Mouse (Mus musculus) testis, postnatal 14 days (tissue): ENCODE data around the gene Tmem167b.
"Not testable (repeated sequence)": the region's sequence is repeated elsewhere in the genome, so short reads cannot be mapped to it uniquely, and the experiment has no call there.

Experiments
- DNase-seq: peaks from one replicate; pipeline ENCODE4 v3.0.0; 2021; ENCODE audit warnings: low spot score

Tmem167b gene

GRCm38 (mm10) chr3:108562133-108562730 is at the start of gene Tmem167b:
Gene Tmem167b (minus strand): TSS chr3:108562466.
- DNase-seq = peak; percentile 98

GRCm38 (mm10) chr3:108608906-108609305 is 46.6 kb upstream of the Tmem167b start:
- DNase-seq = no peak

- no peak for DNase-seq
Measured at GRCm38 (mm10) chr3:108591530-108592522, 29.6 kb upstream of the Tmem167b start.

GRCm38 (mm10) chr3:108590786-108591529 is 28.7 kb upstream of the Tmem167b start, which contains the start of gene Wdr47:
Gene Wdr47 (plus strand): TSS chr3:108591279.
- peak; percentile 97 for DNase-seq

- no peak for DNase-seq
Measured at GRCm38 (mm10) chr3:108588446-108588845, 26.2 kb upstream of the Tmem167b start.

GRCm38 (mm10) chr3:108584580-108584979 is 22.3 kb upstream of the Tmem167b start:
- no peak for DNase-seq

GRCm38 (mm10) chr3:108574018-108574417 is 11.8 kb upstream of the Tmem167b start:
- DNase-seq = no peak

- no peak for DNase-seq
Measured at GRCm38 (mm10) chr3:108572309-108573010, 10.2 kb upstream of the Tmem167b start.

- DNase-seq = peak; percentile 94
Measured at GRCm38 (mm10) chr3:108571443-108572294, 9.4 kb upstream of the Tmem167b start, which contains the start of gene Taf13. Gene Taf13 (plus strand): TSS chr3:108571698.

- DNase-seq = no peak
Measured at GRCm38 (mm10) chr3:108570813-108571212, 8.5 kb upstream of the Tmem167b start.

- DNase-seq = not testable (repeated sequence)
Measured at GRCm38 (mm10) chr3:108569636-108570035, 7.4 kb upstream of the Tmem167b start.

- no peak for DNase-seq
Measured at GRCm38 (mm10) chr3:108567990-108568877, 6.0 kb upstream of the Tmem167b start.

- DNase-seq = peak; percentile 53
Measured at GRCm38 (mm10) chr3:108563309-108563708, 1.0 kb upstream of the Tmem167b start.

- DNase-seq = no peak
Measured at GRCm38 (mm10) chr3:108562777-108563271, 558 bp upstream of the Tmem167b start.

GRCm38 (mm10) chr3:108557888-108558287 is 4.4 kb downstream of the Tmem167b start:
- DNase-seq = no peak

GRCm38 (mm10) chr3:108554587-108555312 is 7.5 kb downstream of the Tmem167b start:
- DNase-seq = peak; percentile 91

- no peak for DNase-seq
Measured at GRCm38 (mm10) chr3:108554111-108554561, 8.1 kb downstream of the Tmem167b start.

GRCm38 (mm10) chr3:108542299-108542698 is 20.0 kb downstream of the Tmem167b start:
- DNase-seq = no peak
